Mouse (Mus musculus): ENCODE results near the gene Klhl10. TPM values are rescaled to one million over a fixed set of nuclear protein-coding genes. Genes with fewer than 3 reads are reported as not detected.

Gene Klhl10
- polyA plus RNA-seq, 1 experiment from 2014 or later, result 0.66 TPM

DNA sequence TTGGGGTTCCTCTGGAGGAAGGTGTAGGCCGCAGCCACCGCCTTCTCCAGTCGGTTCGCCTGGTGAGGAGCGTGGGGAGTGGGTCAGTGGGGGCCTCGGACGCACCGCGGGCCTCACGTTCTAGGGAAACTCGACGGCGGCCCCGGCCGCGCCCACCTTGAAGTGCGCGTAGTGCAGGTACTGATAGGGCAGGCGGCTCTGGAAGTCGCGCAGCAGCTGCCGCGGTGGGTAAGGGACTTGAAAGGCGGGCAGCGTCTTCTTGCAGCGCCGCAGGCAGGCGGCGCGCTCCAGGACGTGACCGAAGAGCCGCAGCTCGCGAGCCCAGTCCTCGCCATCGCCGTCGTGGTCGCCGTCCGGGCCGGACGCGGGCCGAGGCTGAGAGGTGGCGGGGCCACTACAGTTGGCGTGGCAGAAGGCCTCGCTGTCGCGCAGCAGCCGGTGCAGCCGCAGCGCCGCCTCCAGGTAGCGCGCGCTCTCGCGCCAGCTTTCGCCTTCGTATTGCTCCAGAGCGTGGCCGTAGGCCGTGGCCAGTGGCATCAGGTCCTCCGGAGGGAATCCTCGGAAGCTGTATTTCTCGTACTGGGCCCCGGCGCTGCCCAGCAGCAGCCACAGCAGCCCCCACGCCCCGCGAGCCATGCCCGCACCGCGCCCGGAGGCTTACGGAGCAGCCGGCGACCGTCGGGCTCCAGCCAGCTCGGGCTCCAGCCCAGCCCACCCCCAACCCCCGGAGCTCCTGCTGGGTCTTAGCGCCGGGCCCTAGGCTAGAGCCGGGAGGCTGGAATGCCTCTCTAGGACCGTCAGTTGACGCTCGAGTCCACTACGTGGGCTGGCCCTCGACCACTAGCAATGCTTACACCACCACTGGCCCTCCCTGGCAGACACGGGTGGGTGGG lies 27.4 kb upstream of the Klhl10 start, which contains the start of gene P3h4:
P3h4 (minus strand) TSS at position 816 of the 893 bp plus-strand sequence.
- DNase-seq (ENCODE audit: low spot score), result peak; percentile 89
- no peaks in the 10 kb centered on the region for H3K4me1 ChIP-seq (replicated peaks; ENCODE audit: control insufficient read depth, insufficient read depth, low read length)
- H3K27me3 ChIP-seq (ENCODE audit: control insufficient read depth, insufficient read depth, low read length), result peaks cover 8% of the 10 kb centered on the region; the same call in 1 of the 2 replicates
- peak; percentile 91 for ATAC-seq (ENCODE audit: low FRiP score)
- WGBS, result under 1% methylated on average over 88 of the region's 93 CpGs
- H3K4me2 ChIP-seq (replicated peaks; ENCODE audit: low read depth, low read length), result peak within 1 kb of the TSS; percentile 65
- H3K9ac ChIP-seq (ENCODE audit: low read depth, low read length), result peak within 1 kb of the TSS; percentile 65
- H3K36me3 ChIP-seq (ENCODE audit: control insufficient read depth, insufficient read depth, low read length), result no peaks in the 10 kb centered on the region
- H3K27ac ChIP-seq (ENCODE audit: low read depth, low read length), result peak within 1 kb of the TSS; percentile 40; the same call in 1 of the 2 replicates
- peak within 1 kb of the TSS; percentile 54 for H3K4me3 ChIP-seq (ENCODE audit: low read depth, low read length)
- no peaks in the 10 kb centered on the region for H3K9me3 ChIP-seq (ENCODE audit: control insufficient read depth, low read length)

DNA sequence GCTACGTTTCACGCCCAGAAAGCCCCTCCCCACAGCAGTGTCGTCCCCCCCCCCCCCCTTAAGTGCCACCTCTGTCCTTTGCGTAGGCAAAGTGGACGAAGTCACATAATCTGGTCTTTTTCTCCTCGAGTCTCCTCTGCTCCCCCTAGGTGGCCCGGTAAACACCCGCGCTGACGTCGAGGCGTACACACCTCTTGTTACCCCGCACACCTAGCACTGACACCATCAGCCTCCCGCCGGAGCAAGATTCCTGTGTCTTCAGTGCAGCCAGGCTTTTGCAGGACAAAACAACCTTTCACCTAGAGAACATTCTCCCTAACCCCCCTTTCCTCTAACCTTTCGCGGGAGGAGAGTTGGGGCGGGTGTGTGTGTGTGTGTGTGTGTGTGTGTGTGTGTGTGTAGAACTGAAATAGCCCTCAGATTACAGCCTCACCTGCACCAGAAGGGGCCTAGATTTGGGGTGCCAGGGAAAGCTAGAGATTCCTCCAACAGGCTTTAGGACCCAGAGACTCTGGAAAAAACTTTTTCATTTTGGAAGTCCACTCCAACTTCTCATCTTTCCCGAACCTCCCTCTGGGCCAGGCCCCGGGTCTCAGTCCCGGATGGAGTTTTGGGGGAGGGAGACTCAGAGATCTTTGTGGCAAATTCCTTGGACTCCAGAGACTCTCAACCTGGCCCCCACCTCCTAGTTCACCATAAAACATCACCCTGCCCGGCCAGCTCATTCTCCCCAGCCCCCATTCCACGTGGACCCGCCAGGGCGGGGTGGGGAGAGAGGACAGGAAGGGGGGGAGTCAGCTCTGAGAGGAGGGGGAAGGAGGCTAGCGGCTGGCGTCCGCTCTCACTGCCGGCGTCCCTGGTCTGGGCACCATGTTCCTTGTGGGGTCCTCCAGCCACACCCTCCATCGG lies 26.5 kb upstream of the Klhl10 start, which contains the start of gene Fkbp10:
Fkbp10 (plus strand) TSS at position 784 of the 909 bp plus-strand sequence.
- ATAC-seq (ENCODE audit: low FRiP score) (no peak; the same call in 1 of the 2 replicates), DNase-seq (ENCODE audit: low spot score) (peak; percentile 61)
- H3K36me3 ChIP-seq (ENCODE audit: control insufficient read depth, insufficient read depth, low read length), result no peaks in the 10 kb centered on the region
- peak within 1 kb of the TSS; percentile 65 for H3K9ac ChIP-seq (ENCODE audit: low read depth, low read length)
- 0% methylated on average over 31 of the region's 31 CpGs for WGBS
- H3K27me3 ChIP-seq (ENCODE audit: control insufficient read depth, insufficient read depth, low read length), result peaks cover 8% of the 10 kb centered on the region; the same call in 1 of the 2 replicates
- peak within 1 kb of the TSS; percentile 40; the same call in 1 of the 2 replicates for H3K27ac ChIP-seq (ENCODE audit: low read depth, low read length)
- peak within 1 kb of the TSS; percentile 65 for H3K4me2 ChIP-seq (replicated peaks; ENCODE audit: low read depth, low read length)
- peak within 1 kb of the TSS; percentile 54 for H3K4me3 ChIP-seq (ENCODE audit: low read depth, low read length)
- H3K9me3 ChIP-seq (ENCODE audit: control insufficient read depth, low read length), result no peaks in the 10 kb centered on the region
- H3K4me1 ChIP-seq (replicated peaks; ENCODE audit: control insufficient read depth, insufficient read depth, low read length), result no peaks in the 10 kb centered on the region

DNA sequence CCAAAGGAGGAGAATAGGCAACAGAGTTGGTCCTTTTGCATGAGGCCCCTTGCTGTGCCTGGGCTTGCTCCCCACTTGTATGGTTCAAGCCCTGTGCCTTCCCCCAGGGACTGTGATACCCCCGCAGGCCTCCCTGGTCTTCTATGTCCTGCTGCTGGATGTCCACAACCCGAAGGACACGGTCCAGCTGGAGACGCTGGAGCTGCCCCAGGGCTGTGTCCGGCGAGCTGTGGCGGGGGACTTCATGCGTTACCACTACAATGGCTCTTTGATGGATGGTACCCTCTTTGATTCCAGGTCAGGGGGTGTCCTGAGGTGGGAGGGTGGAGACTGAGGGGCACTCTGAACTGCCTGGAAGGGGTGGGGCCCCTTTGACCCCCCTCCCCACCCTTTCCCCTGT lies 20.2 kb upstream of the Klhl10 start:
- Histone ChIP-seq H3K4me1 (replicated peaks; ENCODE audit: control insufficient read depth, insufficient read depth, low read length) (no peaks in the 10 kb centered on the region), H3K4me3 (ENCODE audit: low read depth, low read length) (no peak overlapping the region), H3K27ac (ENCODE audit: low read depth, low read length) (no peak overlapping the region), H3K9ac (ENCODE audit: low read depth, low read length) (no peak overlapping the region), H3K36me3 (ENCODE audit: control insufficient read depth, insufficient read depth, low read length) (no peaks in the 10 kb centered on the region), H3K27me3 (ENCODE audit: control insufficient read depth, insufficient read depth, low read length) (no peaks in the 10 kb centered on the region), H3K4me2 (replicated peaks; ENCODE audit: low read depth, low read length) (no peak overlapping the region), H3K9me3 (ENCODE audit: control insufficient read depth, low read length) (no peaks in the 10 kb centered on the region)
- DNase-seq (ENCODE audit: low spot score), result no peak
- ATAC-seq (ENCODE audit: low FRiP score), result no peak
- 39% methylated on average over 7 of the region's 8 CpGs for WGBS

DNA sequence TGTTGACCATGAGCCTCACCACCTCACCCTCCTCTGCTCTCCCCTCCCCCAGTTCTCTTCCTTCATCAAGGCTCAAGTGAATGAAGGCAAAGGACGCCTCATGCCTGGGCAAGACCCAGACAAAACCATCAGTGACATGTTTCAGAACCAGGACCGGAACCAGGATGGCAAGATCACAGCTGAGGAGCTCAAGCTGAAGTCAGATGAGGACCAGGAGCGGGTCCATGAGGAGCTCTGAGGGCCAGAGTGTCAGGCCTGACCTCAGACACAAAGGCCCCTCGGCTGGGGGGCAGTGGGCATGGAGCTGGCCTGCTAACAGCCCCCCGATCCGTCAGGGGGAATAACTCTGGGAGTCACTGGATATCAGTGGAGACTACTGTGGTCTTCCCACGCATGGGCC lies 17.9 kb upstream of the Klhl10 start:
- 91% methylated on average over 7 of the region's 7 CpGs for WGBS
- no peaks in the 10 kb centered on the region for H3K9me3 ChIP-seq (ENCODE audit: control insufficient read depth, low read length)
- no peak overlapping the region for H3K4me3 ChIP-seq (ENCODE audit: low read depth, low read length)
- H3K9ac ChIP-seq (ENCODE audit: low read depth, low read length), result no peak overlapping the region
- no peak for DNase-seq (ENCODE audit: low spot score)
- H3K27me3 ChIP-seq (ENCODE audit: control insufficient read depth, insufficient read depth, low read length), result no peaks in the 10 kb centered on the region
- no peaks in the 10 kb centered on the region for H3K36me3 ChIP-seq (ENCODE audit: control insufficient read depth, insufficient read depth, low read length)
- ATAC-seq (ENCODE audit: low FRiP score), result no peak
- no peaks in the 10 kb centered on the region for H3K4me1 ChIP-seq (replicated peaks; ENCODE audit: control insufficient read depth, insufficient read depth, low read length)
- no peak overlapping the region for H3K4me2 ChIP-seq (replicated peaks; ENCODE audit: low read depth, low read length)
- no peak overlapping the region for H3K27ac ChIP-seq (ENCODE audit: low read depth, low read length)

DNA sequence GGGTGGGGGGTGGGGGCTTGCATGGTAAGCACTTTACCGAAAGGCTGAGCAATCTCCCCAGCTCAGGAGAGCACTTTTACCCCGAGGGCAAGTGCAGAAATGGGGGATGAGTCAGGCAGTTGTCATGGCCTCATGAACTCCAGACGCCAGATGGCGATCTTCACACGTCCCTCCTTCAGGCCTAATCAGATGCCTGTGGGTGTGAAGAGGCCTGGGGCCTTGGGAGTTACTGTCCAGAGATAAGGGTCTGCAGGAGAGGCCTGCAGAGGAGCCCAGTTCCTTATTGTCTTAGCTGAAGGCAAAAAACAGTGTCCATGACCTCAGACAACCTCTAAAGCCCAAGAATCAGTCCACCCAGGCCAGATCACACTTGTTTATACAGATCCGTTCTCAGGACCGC lies 15.9 kb upstream of the Klhl10 start:
- H3K4me2 ChIP-seq (replicated peaks; ENCODE audit: low read depth, low read length), result no peak overlapping the region
- WGBS, result 36% methylated on average over 7 of the region's 7 CpGs
- H3K27ac ChIP-seq (ENCODE audit: low read depth, low read length), result no peak overlapping the region
- ATAC-seq (ENCODE audit: low FRiP score), result peak; percentile 57; the same call in 1 of the 2 replicates
- H3K9me3 ChIP-seq (ENCODE audit: control insufficient read depth, low read length), result no peaks in the 10 kb centered on the region
- no peaks in the 10 kb centered on the region for H3K4me1 ChIP-seq (replicated peaks; ENCODE audit: control insufficient read depth, insufficient read depth, low read length)
- H3K27me3 ChIP-seq (ENCODE audit: control insufficient read depth, insufficient read depth, low read length), result no peaks in the 10 kb centered on the region
- no peaks in the 10 kb centered on the region for H3K36me3 ChIP-seq (ENCODE audit: control insufficient read depth, insufficient read depth, low read length)
- H3K4me3 ChIP-seq (ENCODE audit: low read depth, low read length), result no peak overlapping the region
- 0 out of 2 replicates have a peak overlapping the region, but pooled peaks have one; percentile 15 for H3K9ac ChIP-seq (ENCODE audit: low read depth, low read length)
- DNase-seq (ENCODE audit: low spot score), result peak; percentile 68

DNA sequence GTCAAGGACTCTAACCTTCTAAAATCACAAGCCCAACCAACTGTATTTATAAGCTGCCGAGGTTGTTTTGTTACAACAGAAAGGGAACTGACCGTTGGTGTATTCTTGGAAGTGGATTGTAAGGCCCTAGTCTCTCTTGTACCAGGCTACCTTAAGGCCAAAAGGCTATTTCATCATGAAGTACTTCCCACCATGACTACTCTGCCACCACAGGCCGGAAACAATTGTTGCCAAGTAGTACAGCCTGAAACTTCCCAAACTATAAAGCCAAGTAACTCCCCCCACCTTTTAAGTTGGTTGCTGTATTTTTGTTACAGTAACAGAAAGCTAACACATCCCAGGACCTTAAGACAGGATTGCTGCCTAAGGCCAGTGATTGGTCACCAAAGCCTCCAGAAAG lies 14.9 kb upstream of the Klhl10 start:
- Histone ChIP-seq H3K4me1 (replicated peaks; ENCODE audit: control insufficient read depth, insufficient read depth, low read length) (no peaks in the 10 kb centered on the region), H3K9ac (ENCODE audit: low read depth, low read length) (no peak overlapping the region), H3K4me3 (ENCODE audit: low read depth, low read length) (no peak overlapping the region), H3K27me3 (ENCODE audit: control insufficient read depth, insufficient read depth, low read length) (no peaks in the 10 kb centered on the region), H3K9me3 (ENCODE audit: control insufficient read depth, low read length) (no peaks in the 10 kb centered on the region), H3K4me2 (replicated peaks; ENCODE audit: low read depth, low read length) (no peak overlapping the region), H3K36me3 (ENCODE audit: control insufficient read depth, insufficient read depth, low read length) (no peaks in the 10 kb centered on the region), H3K27ac (ENCODE audit: low read depth, low read length) (no peak overlapping the region)
- ATAC-seq (ENCODE audit: low FRiP score) (no peak), DNase-seq (ENCODE audit: low spot score) (no peak)
- WGBS, result 87% methylated on average over 3 of the region's 3 CpGs

DNA sequence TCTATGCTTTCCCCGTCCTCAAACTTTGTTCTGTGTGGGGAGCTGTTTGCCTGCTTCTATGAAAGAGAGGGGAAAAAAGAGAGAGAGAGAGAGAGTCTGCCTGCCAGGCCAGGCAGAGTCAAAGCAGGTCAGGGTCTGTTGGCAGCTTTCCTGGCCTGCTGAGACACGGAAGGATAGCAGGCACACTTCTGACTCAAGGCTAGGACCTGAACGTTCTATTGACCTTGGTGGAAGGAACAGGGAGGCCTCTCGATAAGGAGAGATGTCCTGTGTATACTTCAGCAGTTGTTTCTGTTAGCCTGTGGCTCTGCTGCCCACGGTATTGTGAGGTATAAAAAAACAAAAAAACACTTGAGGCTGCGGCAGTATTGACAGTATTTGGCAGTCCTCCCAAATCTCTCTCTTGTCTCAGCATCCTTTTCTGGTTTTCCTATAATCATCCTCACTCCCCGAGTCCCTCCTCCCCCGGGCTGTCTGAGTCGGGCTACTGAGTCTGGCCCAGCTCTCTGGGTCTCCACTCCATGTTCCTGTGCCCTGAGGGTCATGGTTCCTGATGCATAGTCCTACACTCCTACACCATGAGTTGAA lies 13.0 kb upstream of the Klhl10 start:
- Histone ChIP-seq H3K36me3 (ENCODE audit: control insufficient read depth, insufficient read depth, low read length) (no peaks in the 10 kb centered on the region), H3K27me3 (ENCODE audit: control insufficient read depth, insufficient read depth, low read length) (no peaks in the 10 kb centered on the region), H3K4me1 (replicated peaks; ENCODE audit: control insufficient read depth, insufficient read depth, low read length) (no peaks in the 10 kb centered on the region), H3K27ac (ENCODE audit: low read depth, low read length) (no peak overlapping the region), H3K9ac (ENCODE audit: low read depth, low read length) (no peak overlapping the region), H3K4me2 (replicated peaks; ENCODE audit: low read depth, low read length) (no peak overlapping the region), H3K4me3 (ENCODE audit: low read depth, low read length) (no peak overlapping the region), H3K9me3 (ENCODE audit: control insufficient read depth, low read length) (no peaks in the 10 kb centered on the region)
- 85% methylated on average over 9 of the region's 9 CpGs for WGBS
- no peak for DNase-seq (ENCODE audit: low spot score)
- ATAC-seq (ENCODE audit: low FRiP score), result no peak

DNA sequence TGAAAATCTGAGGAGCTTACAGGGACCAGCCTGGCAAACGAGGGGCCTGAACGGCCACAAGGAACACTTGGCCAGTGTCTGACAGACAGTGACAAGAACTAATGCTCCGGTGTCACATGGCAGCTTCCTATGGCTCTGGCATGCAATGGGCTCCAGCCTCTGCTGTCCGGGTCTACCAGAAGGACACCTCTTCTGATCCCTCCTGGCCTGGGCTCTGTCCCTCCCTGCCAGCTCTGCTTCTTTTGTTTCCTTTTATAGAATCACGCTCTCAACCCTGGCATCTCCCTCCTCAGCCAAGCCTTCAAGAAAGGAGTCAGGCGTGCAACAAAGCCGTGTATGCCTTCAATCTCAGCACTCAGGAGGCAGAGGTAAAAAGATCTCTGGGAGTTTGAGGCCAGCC lies 11.7 kb upstream of the Klhl10 start:
- H3K27ac ChIP-seq (ENCODE audit: low read depth, low read length), result no peak overlapping the region
- no peak overlapping the region for H3K4me2 ChIP-seq (replicated peaks; ENCODE audit: low read depth, low read length)
- no peak for ATAC-seq (ENCODE audit: low FRiP score)
- no peak overlapping the region for H3K9ac ChIP-seq (ENCODE audit: low read depth, low read length)
- no peaks in the 10 kb centered on the region for H3K27me3 ChIP-seq (ENCODE audit: control insufficient read depth, insufficient read depth, low read length)
- no peak for DNase-seq (ENCODE audit: low spot score)
- WGBS, result 88% methylated on average over 7 of the region's 7 CpGs
- H3K4me3 ChIP-seq (ENCODE audit: low read depth, low read length), result no peak overlapping the region
- no peaks in the 10 kb centered on the region for H3K4me1 ChIP-seq (replicated peaks; ENCODE audit: control insufficient read depth, insufficient read depth, low read length)
- H3K9me3 ChIP-seq (ENCODE audit: control insufficient read depth, low read length), result no peaks in the 10 kb centered on the region
- H3K36me3 ChIP-seq (ENCODE audit: control insufficient read depth, insufficient read depth, low read length), result no peaks in the 10 kb centered on the region

All from hindbrain, embryonic 11.5 days (tissue).